Mouse (Mus musculus) cortical plate, adult 2 months (tissue): ENCODE data around the gene Gm10135.

ENCODE experiments used
- CTCF ChIP-seq: fragments of 200-500 bp; IDR thresholded peaks from 2 replicates; pipeline ENCODE4 v1.5.1; 2011; ENCODE audit warnings: mild to moderate bottlenecking, control low read depth, low read length; ENCODE audit not compliant: insufficient read depth; ENCODE audit errors: extremely low read depth
- POLR2A ChIP-seq: fragments of 200-500 bp; IDR thresholded peaks from 2 replicates; pipeline ENCODE4 v1.6.1; 2011; ENCODE audit warnings: mild to moderate bottlenecking, low read length, control low read depth; ENCODE audit not compliant: insufficient read depth; ENCODE audit errors: extremely low read depth

GRCm38 (mm10) chr5:72972435-72972834 lies 2.1 kb downstream of the Gm10135 start:
- TF ChIP-seq CTCF, result no peak
- TF ChIP-seq POLR2A, result no peak
